Mouse (Mus musculus) brown adipose tissue, adult 24 weeks (tissue): ENCODE results near the gene Irgq. TPM values are rescaled to one million over a fixed set of nuclear protein-coding genes. Genes with fewer than 3 reads are reported as not detected.

Experiments
- H3K27ac ChIP-seq: fragments of 200-500 bp; replicated peaks from 2 replicates; pipeline ENCODE4 v1.5.1; 2012; ENCODE audit warnings: low read depth, mild to moderate bottlenecking, low read length
- H3K4me1 ChIP-seq: fragments of 200-500 bp; 2 replicates; pipeline ENCODE4 v1.6.1; 2012; ENCODE audit warnings: low read length, mixed read lengths; ENCODE audit not compliant: control insufficient read depth, insufficient read depth, insufficient read length
- H3K4me3 ChIP-seq: fragments of 200-500 bp; 2 replicates; pipeline ENCODE4 v1.5.1; 2012; ENCODE audit warnings: low read depth, mild to moderate bottlenecking, low read length, moderate library complexity; ENCODE audit not compliant: insufficient read depth
- polyA plus RNA-seq: library from polyadenylated mRNA; stranded (reverse); fragments of >200 nt; gene quantifications from 2 replicates; pipeline ENCODE4 v1.2.4, GENCODE M21; 2012; ENCODE audit not compliant: missing spikeins, insufficient read depth, insufficient read length

Irgq gene
- polyA plus RNA-seq, 1 experiment = 9.2 TPM

- peaks cover 4% of the 10 kb centered on the region; the same call in 1 of the 2 replicates for H3K4me1 ChIP-seq
- H3K27ac ChIP-seq = no peak overlapping the region
- H3K4me3 ChIP-seq = no peak overlapping the region
These were observed 55.5 kb downstream of the Irgq start for GRCm38 (mm10) chr7:24585995-24586394.

- no peak overlapping the region for H3K27ac ChIP-seq
- H3K4me3 ChIP-seq = no peak overlapping the region
- H3K4me1 ChIP-seq = peaks cover 4% of the 10 kb centered on the region; the same call in 1 of the 2 replicates
These were observed 56.3 kb downstream of the Irgq start for GRCm38 (mm10) chr7:24586828-24587227.

DNA sequence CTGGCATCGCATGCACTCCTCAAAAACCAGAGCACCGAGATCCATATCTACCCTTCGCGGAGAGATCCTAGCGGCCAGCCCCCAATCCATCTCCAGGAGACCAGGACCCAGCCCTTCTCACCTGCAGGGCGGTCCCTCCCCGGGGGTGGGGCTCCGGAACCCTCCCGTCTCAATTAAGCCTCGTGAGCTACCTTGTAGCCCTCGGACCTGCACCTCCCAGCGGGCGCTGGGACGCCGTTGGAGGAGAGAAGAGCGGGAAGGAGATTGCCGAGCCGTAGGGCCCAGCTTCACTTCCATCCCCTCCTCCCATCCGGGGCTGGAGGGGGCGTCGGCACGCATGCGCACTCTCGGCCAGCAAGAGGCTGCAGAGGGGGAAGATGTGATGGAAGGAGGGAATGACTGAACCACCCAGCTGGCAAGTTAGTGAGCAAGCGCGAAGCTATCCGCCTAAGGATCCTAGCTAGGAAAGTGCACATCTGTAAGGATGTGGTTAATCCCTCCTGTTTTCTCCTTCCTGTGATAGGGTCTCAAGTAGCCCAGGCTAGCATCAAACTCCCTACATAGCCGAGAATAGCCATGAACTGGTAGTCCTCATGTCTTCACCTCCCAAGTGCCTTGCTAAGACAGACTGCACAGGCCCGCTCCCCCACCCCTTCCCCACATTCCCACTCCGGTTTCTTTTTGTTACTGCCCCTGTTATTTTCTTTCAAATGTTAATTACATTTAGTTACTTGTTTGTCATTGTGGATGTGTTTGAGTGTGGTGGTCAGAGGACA is 57.0 kb downstream of the Irgq start, which contains the start of the genes Ethe1 and Zfp575:
Ethe1 (plus strand) TSS at position 214 of the 776 bp plus-strand sequence.
Zfp575 (minus strand) TSS at position 312 of the 776 bp plus-strand sequence.
- H3K4me3 ChIP-seq = peak within 1 kb of the TSS; percentile 29; the same call in 1 of the 2 replicates
- H3K4me1 ChIP-seq = peaks cover 4% of the 10 kb centered on the region; the same call in 1 of the 2 replicates
- H3K27ac ChIP-seq = no peak within 1 kb of the TSS

Other genes starting within 250 kb of the Irgq start
- 1.5 and 2.0 TPM in 2 replicates for gene Zfp61, start 229.5 kb upstream of the Irgq start, polyA plus RNA-seq
- 3.8 and 4.5 TPM in 2 replicates for gene Zfp94, start 214.0 kb upstream of the Irgq start, polyA plus RNA-seq
- not detected in 2 replicates for gene Tescl, start 196.8 kb upstream of the Irgq start, polyA plus RNA-seq
- not detected in 2 replicates for gene Lypd5, start 181.5 kb upstream of the Irgq start, polyA plus RNA-seq
- not detected in 2 replicates for gene Kcnn4, start 160.4 kb upstream of the Irgq start, polyA plus RNA-seq
- 6.1 and 8.2 TPM in 2 replicates for gene Smg9, start 131.1 kb upstream of the Irgq start, polyA plus RNA-seq
- gene Irgc1, start 78.4 kb upstream of the Irgq start, polyA plus RNA-seq = not detected in 2 replicates
- 3.0 TPM in 1 of 2 replicates, not detected in the other for gene Plaur, start 68.2 kb upstream of the Irgq start, polyA plus RNA-seq
- gene Cadm4, start 48.7 kb upstream of the Irgq start, polyA plus RNA-seq = 3.1 and 3.5 TPM in 2 replicates
- 3.0 and 4.7 TPM in 2 replicates for gene Zfp428, start 23.7 kb upstream of the Irgq start, polyA plus RNA-seq
- not detected in 2 replicates for gene AC161166.1, start 18.2 kb upstream of the Irgq start, polyA plus RNA-seq
- gene Pinlyp, start 15.4 kb downstream of the Irgq start, polyA plus RNA-seq = not detected in 2 replicates
- gene Xrcc1, start 15.6 kb downstream of the Irgq start, polyA plus RNA-seq = 20.7 and 22.5 TPM in 2 replicates
- 17.2 and 20.4 TPM in 2 replicates for gene Ethe1, start 56.9 kb downstream of the Irgq start, polyA plus RNA-seq
- gene Zfp575, start 57.0 kb downstream of the Irgq start, polyA plus RNA-seq = not detected in 2 replicates
- 0.75 TPM in 1 of 2 replicates, not detected in the other for gene Phldb3, start 80.1 kb downstream of the Irgq start, polyA plus RNA-seq
- gene Lypd3, start 105.9 kb downstream of the Irgq start, polyA plus RNA-seq = not detected in 2 replicates
- not detected in 2 replicates for gene Tex101, start 146.0 kb downstream of the Irgq start, polyA plus RNA-seq
- not detected in 2 replicates for gene BC049730, start 178.6 kb downstream of the Irgq start, polyA plus RNA-seq
- not detected in 2 replicates for gene Gm4763, start 196.2 kb downstream of the Irgq start, polyA plus RNA-seq
- gene Cd177, start 229.6 kb downstream of the Irgq start, polyA plus RNA-seq = not detected in 2 replicates
- gene Ceacam10, start 246.5 kb downstream of the Irgq start, polyA plus RNA-seq = not detected in 2 replicates